Mouse (Mus musculus): ENCODE data around the gene Hipk3.

GRCm38 (mm10) chr2:104471161-104471560 lies 23.1 kb downstream of the Hipk3 start:
- TF ChIP-seq CTCF (IDR thresholded peaks at IDR 0.05; ENCODE audit: low read depth, low read length) (no peak), TAL1 (conservative IDR thresholded peaks at IDR 0.05; ENCODE audit: low read depth, low read length) (no peak), GATA1 (IDR thresholded peaks at IDR 0.05; ENCODE audit: borderline replicate concordance, low read length) (no peak), POLR2AphosphoS5 (IDR thresholded peaks at IDR 0.05; ENCODE audit: insufficient replicate concordance, low read depth, low read length) (no peak), GATA2 (IDR thresholded peaks at IDR 0.05; ENCODE audit: borderline replicate concordance, low read depth, low read length) (no peak)

All from G1E (cell line).